Mouse (Mus musculus) stomach, postnatal 0 days (tissue): ENCODE measurements around the gene Med8.

Source experiments
- CTCF ChIP-seq: IDR thresholded peaks from 2 replicates; pipeline ENCODE4 v1.5.1; 2016; ENCODE audit warnings: antibody characterized with exemption, low read depth, mild to moderate bottlenecking, moderate library complexity
- EP300 ChIP-seq: optimal IDR thresholded peaks from 2 replicates; pipeline ENCODE3; 2016; ENCODE audit warnings: antibody characterized with exemption

- no peak for TF ChIP-seq CTCF
- no peak for TF ChIP-seq EP300
Observed at GRCm38 (mm10) chr4:118417112-118417797, 8.1 kb downstream of the Med8 start.
